Mouse (Mus musculus) embryonic stem cell, embryonic (primary cell): Measurements from ENCODE around the gene Olfr680-ps1.
"Not testable (repeated sequence)": the region's sequence is repeated elsewhere in the genome, so short reads cannot be mapped to it uniquely, and the experiment has no call there.

Experiments
- CTCF ChIA-PET, 4 experiments: fragments of 300-600 bp in 2 of 4; fragments of 350-600 bp in 2 of 4; sonication (Branson Sonifier 250); formaldehyde crosslinking; loops; one replicate each; lab custom pipeline; 2022; ENCODE audit warnings: inconsistent platforms in 2 of 4; lab: Charles Lee
- POLR2A ChIA-PET, 4 experiments: fragments of 300-600 bp in 2 of 4; fragments of 350-600 bp in 2 of 4; sonication (Branson Sonifier 250); formaldehyde crosslinking; loops; one replicate each; lab custom pipeline; 2022; ENCODE audit warnings: antibody characterized with exemption in 4 of 4, inconsistent platforms in 1 of 4; lab: Charles Lee

Gene Olfr680-ps1

GRCm38 (mm10) chr7:105092717-105093116, at the start of gene Olfr680-ps1:
Gene Olfr680-ps1, minus strand, starts transcription at chr7:105092817.
- POLR2A ChIA-PET, result not testable (repeated sequence)

GRCm38 (mm10) chr7:105141275-105141674, 48.7 kb upstream of the Olfr680-ps1 start:
- CTCF ChIA-PET, result no interaction called here
- POLR2A ChIA-PET, result no interaction called here

More at GRCm38 (mm10) chr7:105092717-105093116, at the start of gene Olfr680-ps1:
- CTCF ChIA-PET, result not testable (repeated sequence)

GRCm38 (mm10) chr7:105116536-105116935, 23.9 kb upstream of the Olfr680-ps1 start, which contains the start of gene Olfr681:
Gene Olfr681, plus strand, starts transcription at chr7:105116836.
- ChIA-PET POLR2A (no interaction called here), CTCF (no interaction called here)

- ChIA-PET CTCF (no interaction called here), POLR2A (no interaction called here)
These were observed 11.7 kb downstream of the Olfr680-ps1 start, which contains the start of gene Olfr679 for GRCm38 (mm10) chr7:105080905-105081304. Gene Olfr679, plus strand, starts transcription at chr7:105081205.

- ChIA-PET POLR2A (no interaction called here), CTCF (no interaction called here)
These were observed 28.4 kb downstream of the Olfr680-ps1 start, which contains the start of gene Olfr678 for GRCm38 (mm10) chr7:105064175-105064574. Gene Olfr678, plus strand, starts transcription at chr7:105064475.

GRCm38 (mm10) chr7:105058951-105059350, 33.7 kb downstream of the Olfr680-ps1 start:
- CTCF ChIA-PET, result no interaction called here
- POLR2A ChIA-PET, result no interaction called here
